Mouse (Mus musculus) embryonic fibroblast, embryonic 13.5 days (primary cell): ENCODE measurements around the gene Cnr1.

Experiments
- CTCF ChIP-seq: IDR thresholded peaks from 2 replicates; pipeline ENCODE4 v1.5.1; 2011; ENCODE audit warnings: mild to moderate bottlenecking, control low read depth, low read length, moderate library complexity, borderline replicate concordance; ENCODE audit not compliant: insufficient read depth
- POLR2A ChIP-seq: IDR thresholded peaks from 2 replicates; pipeline ENCODE4 v1.6.1; 2011; ENCODE audit warnings: low read depth, mild to moderate bottlenecking, control low read depth, low read length, moderate library complexity

DNA sequence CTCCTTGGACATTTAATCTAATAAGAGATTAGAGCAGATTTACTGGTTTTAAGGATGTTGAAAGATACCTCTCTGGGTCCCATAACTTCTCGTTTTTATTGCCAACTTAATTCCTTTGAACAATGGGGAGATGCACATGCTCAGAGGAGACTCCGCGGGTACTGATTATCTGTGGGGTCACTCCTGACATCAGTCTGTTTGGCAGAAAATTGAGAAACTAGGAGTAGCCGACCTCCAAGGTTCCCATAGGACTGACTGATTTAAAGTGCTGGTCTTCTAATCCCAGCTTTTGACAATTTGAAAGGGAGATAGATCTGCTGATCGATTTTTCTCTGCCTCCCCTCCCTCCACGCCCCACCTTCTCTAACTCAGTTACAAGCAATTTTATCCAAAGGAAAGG lies 1.6 kb downstream of the Cnr1 start:
- TF ChIP-seq POLR2A, result no peak
- TF ChIP-seq CTCF, result no peak
